Mouse (Mus musculus): ENCODE results near the gene Myo7a.

Myo7a gene

DNA sequence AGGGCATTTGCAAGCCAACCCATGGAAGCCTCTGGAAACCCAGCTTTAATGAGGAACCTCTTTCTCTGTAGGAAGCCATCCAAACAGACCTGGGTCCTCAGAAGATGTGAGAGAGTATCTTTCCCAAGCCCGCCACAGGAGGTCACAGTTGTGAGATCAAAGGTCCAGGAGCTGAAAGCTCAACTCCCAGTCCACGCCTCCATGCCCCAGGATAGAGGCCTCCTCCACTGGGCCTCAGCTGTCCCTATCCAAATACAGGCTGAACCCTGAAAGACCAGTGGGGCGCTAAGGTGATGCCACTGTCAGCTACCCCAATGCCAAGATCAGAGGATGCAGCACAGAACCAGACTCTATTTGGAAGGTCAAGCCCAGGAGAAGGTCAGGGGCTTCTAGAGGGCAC is 23.3 kb upstream of the Myo7a start:
- no peak for DNase-seq (ENCODE audit: low spot score in 2 of 2)

- DNase-seq (ENCODE audit: low spot score in 2 of 2): no peak
These were observed 22.9 kb upstream of the Myo7a start for GRCm38 (mm10) chr7:98142247-98142646.

- DNase-seq (ENCODE audit: low spot score in 2 of 2): peak in 1 of 2 experiments; percentile 71
These were observed 21.9 kb upstream of the Myo7a start for GRCm38 (mm10) chr7:98141206-98141605.

- DNase-seq (ENCODE audit: low spot score in 2 of 2): no peak
These were observed 21.3 kb upstream of the Myo7a start for GRCm38 (mm10) chr7:98140597-98140996.

DNA sequence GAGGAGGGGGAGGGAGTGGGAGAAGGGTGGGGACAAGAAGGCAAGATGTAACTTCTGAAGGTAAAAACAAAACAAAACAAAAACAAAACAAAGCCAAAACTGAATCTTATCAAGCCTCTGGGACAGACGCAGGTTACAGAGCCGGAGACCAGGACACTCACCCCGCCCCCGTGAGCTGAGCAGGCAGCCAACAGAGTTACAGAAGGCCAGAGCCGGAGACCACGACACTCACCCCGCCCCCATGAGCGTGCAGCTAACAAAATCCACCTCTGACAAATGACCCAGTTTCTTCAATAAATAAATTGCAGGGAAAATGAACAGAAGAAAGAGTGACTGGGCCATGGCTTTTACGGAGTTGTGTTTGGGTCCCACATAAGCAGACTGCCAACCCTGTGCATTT is 19.9 kb upstream of the Myo7a start:
- no peak for DNase-seq (ENCODE audit: low spot score in 2 of 2)

DNA sequence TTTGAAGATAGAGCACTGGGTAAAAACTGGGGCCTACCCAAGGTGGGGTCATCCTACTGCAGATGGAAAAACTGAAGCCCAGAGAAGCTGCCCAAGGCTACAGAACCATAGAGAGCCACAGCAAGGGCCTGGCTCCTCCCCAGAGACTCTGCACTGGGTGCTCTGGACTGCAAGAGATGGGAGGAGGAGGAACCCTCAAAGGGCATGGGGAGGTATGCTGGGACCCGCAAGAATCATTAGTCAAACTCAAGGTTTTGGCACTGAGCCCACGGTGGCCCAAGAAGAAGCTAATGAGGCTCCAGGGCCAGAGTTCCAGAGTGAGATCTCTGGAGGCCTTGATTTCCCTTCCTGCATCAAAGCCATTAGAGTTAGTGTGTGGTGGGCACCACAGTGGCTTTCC is 18.7 kb upstream of the Myo7a start:
- DNase-seq (ENCODE audit: low spot score in 2 of 2): no peak

DNA sequence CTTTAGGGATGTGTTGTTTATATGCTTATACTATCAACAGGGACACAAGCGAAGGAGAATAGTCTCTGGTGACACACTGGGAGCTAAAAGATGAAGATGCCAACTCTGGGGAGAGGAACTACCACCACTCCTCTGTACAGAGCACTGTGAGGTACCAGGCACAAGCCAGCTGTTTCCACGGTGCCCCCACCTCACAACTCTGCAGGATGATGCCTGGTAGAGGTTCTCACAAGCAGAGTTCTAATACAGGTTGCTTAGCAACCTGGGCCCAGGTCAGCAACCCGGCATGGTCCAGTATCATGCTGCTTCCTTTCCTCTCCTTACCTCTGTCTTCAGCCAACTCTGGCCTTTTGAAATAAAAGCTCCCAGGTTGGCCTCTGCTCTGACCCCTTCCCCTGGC is 18.3 kb upstream of the Myo7a start:
- no peak for DNase-seq (ENCODE audit: low spot score in 2 of 2)

DNA sequence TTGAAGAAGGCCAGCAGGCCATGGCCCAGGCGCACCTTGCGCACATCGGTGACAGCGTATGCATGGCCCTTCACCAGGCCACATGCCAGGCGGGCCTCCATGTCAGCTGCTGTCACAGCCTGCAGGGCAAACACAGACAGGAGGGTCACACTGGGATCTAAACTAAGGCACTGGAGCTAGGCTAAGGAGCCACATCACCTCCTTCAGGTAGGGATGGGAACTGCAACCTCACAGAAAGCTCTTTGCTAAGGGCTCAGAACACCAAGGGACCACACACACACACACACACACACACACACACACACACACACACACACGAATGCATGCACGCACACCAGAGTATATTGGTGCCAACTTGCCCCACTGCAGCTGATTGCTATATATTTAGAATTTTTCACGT is 12.4 kb upstream of the Myo7a start:
- DNase-seq (ENCODE audit: low spot score in 2 of 2): no peak

- DNase-seq (ENCODE audit: low spot score in 2 of 2): peak; percentile 56 to 86
These were observed 6.1 kb upstream of the Myo7a start for GRCm38 (mm10) chr7:98125473-98125872.

DNA sequence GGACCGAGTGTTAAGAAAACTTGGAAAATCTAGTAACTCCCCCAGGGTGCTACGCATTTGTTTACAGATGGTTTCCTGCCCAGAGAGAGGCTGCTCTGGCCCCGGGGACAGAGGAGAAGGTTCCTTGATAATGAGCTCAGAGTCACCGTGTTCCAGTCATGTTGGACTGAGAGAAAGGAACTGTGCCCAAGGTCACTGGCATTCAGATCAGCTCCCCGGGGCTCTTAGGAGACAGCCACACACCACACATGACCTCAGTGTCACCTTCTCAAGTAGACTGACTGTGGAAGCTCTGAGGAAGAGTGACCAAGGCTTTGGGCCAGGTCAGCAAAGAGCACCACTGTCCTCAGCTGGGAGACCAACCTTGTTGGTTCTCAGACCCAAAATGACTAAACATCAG is 5.4 kb upstream of the Myo7a start:
- DNase-seq (ENCODE audit: low spot score in 2 of 2): no peak

DNA sequence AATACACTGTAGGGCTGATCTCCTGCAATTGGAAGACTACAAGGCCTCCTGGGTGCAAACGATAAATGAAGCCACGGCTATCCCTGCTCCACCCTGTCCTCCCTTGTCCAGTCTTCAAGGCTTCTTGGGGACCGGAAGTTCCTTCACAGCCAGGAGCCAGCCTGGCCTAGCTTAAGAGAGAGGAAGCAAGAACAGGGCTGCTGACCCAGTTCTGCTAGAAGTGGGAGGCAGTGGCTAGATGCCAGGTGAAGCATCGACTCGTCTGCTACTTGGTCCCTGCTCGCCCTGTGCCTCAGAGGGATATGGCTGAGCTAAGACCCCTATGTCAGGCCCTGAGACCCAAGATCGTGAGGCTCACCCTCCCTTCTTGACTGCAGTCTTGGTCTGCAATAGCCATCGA is 2.3 kb upstream of the Myo7a start:
- no peak for DNase-seq (ENCODE audit: low spot score in 2 of 2)

DNA sequence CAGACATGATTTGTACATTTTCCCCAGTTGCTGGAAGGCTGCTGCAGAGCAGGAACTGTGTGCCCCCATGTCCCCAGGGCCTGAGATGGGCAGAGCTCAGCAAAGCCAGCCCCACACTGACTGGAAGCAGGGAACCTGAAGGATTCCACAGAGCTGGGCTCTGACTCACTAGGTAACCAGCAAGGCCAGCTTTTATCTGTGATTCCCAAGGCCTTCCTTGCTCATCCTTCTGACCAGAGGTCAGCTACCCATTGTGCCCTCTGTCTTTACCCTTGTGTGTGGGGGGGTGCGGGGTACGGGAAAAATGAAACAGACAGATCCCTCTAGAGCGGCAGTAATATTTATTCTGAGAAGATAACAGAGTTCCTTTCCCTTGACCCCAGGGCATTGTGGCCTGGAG is 1.9 kb upstream of the Myo7a start:
- DNase-seq (ENCODE audit: low spot score in 2 of 2): no peak

GRCm38 (mm10) chr7:98120325-98120724 is 1.0 kb upstream of the Myo7a start:
- peak; percentile 61 to 87 for DNase-seq (ENCODE audit: low spot score in 2 of 2)

- no peak for DNase-seq (ENCODE audit: low spot score in 2 of 2)
These were observed 573 bp upstream of the Myo7a start for GRCm38 (mm10) chr7:98119961-98120232.

GRCm38 (mm10) chr7:98117012-98117660 is 2.2 kb downstream of the Myo7a start:
- no peak for DNase-seq (ENCODE audit: low spot score in 2 of 2)

DNA sequence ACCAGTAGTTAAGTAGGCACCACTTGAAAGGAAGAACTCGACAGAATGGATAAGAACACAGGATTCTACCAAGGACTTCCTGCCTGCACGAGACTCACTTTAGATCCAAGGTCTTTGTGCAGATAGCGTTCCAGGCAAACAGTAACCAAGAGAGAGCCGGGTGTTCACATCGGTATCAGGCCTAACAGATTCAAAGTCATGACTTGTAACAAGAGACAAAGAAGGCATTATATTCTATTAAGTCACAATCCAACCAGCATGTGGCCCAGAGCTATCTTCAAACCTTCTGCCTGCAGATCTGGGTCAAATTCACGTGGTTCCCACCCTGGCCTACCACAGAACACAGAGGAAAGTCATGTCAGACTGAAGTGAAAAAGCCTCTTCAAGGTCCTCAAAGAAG is 4.7 kb downstream of the Myo7a start:
- DNase-seq (ENCODE audit: low spot score in 2 of 2): no peak

GRCm38 (mm10) chr7:98111233-98111632 is 8.1 kb downstream of the Myo7a start:
- DNase-seq (ENCODE audit: low spot score in 2 of 2): no peak

- no peak for DNase-seq (ENCODE audit: low spot score in 2 of 2)
These were observed 9.6 kb downstream of the Myo7a start for GRCm38 (mm10) chr7:98109771-98110170.

- DNase-seq (ENCODE audit: low spot score in 2 of 2): no peak
These were observed 10.5 kb downstream of the Myo7a start for GRCm38 (mm10) chr7:98108636-98109430.

GRCm38 (mm10) chr7:98106272-98106671 is 13.1 kb downstream of the Myo7a start:
- no peak for DNase-seq (ENCODE audit: low spot score in 2 of 2)

DNA sequence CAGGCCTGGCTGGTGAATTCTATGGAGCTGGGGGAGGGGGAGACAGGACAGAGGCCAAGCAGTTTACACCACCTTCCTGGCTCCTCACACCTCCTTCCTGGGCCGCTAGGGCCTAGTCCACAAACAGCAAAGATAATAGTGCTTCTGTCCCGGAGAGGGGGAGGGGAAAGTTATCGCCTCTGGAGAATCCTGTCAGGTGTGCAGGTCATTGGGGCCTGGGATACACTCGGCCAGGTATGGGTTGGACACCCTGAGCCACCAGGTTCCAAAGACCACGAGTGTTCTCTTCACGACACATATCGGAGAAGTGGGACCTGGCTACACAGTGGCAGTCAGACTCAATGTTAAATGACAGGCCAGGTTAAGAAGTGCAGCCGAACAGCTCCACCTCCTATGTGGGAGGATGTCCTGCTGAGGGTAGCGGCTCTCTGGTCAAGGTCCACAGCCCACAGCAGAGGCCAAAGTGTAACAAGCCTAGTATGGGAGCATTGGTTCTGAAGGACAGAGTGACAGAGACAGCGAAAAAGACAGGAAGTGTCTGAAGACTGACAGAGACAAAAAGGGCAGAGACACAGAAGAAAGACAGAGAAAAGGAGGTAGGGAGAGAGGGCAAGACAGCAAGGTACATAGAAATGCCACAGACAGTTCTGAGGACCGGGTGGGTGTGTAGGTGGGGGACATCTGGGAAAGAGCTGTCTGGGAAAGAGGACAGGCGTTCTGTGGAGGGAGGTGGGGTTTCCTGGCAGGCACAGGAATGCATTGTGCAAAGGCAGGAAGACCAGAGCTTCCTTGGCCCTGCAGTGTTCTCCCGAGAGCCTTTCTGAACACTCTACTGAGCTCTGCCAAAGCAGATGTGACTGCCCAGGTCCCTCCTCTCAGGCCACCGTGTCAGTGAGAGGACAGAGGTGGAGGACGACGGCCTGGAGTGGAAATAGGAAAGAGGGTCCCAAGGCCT is 14.6 kb downstream of the Myo7a start:
- DNase-seq (ENCODE audit: low spot score in 2 of 2): no peak

- no peak for DNase-seq (ENCODE audit: low spot score in 2 of 2)
These were observed 15.4 kb downstream of the Myo7a start for GRCm38 (mm10) chr7:98103942-98104292.

Data from spleen, postnatal 4 days (tissue).